Mouse (Mus musculus) layer of hippocampus, adult 9-11 months (tissue): Measurements from ENCODE around the gene Parp14.

Experiments used
- DNase-seq: peaks from one replicate; pipeline ENCODE4 v3.0.0; 2022

Parp14 gene

GRCm38 (mm10) chr16:35869656-35870055, 1.7 kb downstream of the Parp14 start:
- no peak for DNase-seq

- DNase-seq: no peak
Measured at GRCm38 (mm10) chr16:35869126-35869525, 2.2 kb downstream of the Parp14 start.

- DNase-seq: no peak
Measured at GRCm38 (mm10) chr16:35867726-35868125, 3.6 kb downstream of the Parp14 start.

GRCm38 (mm10) chr16:35862057-35862456, 9.3 kb downstream of the Parp14 start:
- no peak for DNase-seq

- DNase-seq: no peak
Measured at GRCm38 (mm10) chr16:35860236-35860635, 11.1 kb downstream of the Parp14 start.

GRCm38 (mm10) chr16:35856766-35857165, 14.6 kb downstream of the Parp14 start:
- DNase-seq: no peak

- no peak for DNase-seq
Measured at GRCm38 (mm10) chr16:35855846-35856245, 15.5 kb downstream of the Parp14 start.

- no peak for DNase-seq
Measured at GRCm38 (mm10) chr16:35847138-35847537, 24.2 kb downstream of the Parp14 start.

- DNase-seq: peak; percentile 44
Measured at GRCm38 (mm10) chr16:35839680-35840079, 31.7 kb downstream of the Parp14 start.

- no peak for DNase-seq
Measured at GRCm38 (mm10) chr16:35834653-35835052, 36.7 kb downstream of the Parp14 start.

- DNase-seq: no peak
Measured at GRCm38 (mm10) chr16:35832926-35833325, 38.4 kb downstream of the Parp14 start.

GRCm38 (mm10) chr16:35829999-35830398, 41.3 kb downstream of the Parp14 start:
- no peak for DNase-seq

GRCm38 (mm10) chr16:35817255-35818089, 53.9 kb downstream of the Parp14 start:
- DNase-seq: peak; percentile 73

GRCm38 (mm10) chr16:35813119-35813518, 58.2 kb downstream of the Parp14 start:
- no peak for DNase-seq

- DNase-seq: no peak
Measured at GRCm38 (mm10) chr16:35808838-35809237, 62.5 kb downstream of the Parp14 start.

GRCm38 (mm10) chr16:35807663-35807992, 63.7 kb downstream of the Parp14 start:
- DNase-seq: no peak

- no peak for DNase-seq
Measured at GRCm38 (mm10) chr16:35806973-35807662, 64.2 kb downstream of the Parp14 start.

- no peak for DNase-seq
Measured at GRCm38 (mm10) chr16:35803723-35804122, 67.6 kb downstream of the Parp14 start.

- DNase-seq: no peak
Measured at GRCm38 (mm10) chr16:35802163-35802562, 69.2 kb downstream of the Parp14 start.

- DNase-seq: no peak
Measured at GRCm38 (mm10) chr16:35791962-35792521, 79.3 kb downstream of the Parp14 start.

GRCm38 (mm10) chr16:35788330-35788729, 83.0 kb downstream of the Parp14 start:
- DNase-seq: no peak

GRCm38 (mm10) chr16:35787568-35788189, 83.7 kb downstream of the Parp14 start:
- DNase-seq: no peak

GRCm38 (mm10) chr16:35787163-35787562, 84.2 kb downstream of the Parp14 start:
- no peak for DNase-seq
